Mouse (Mus musculus) fat pad, adult 2 months (tissue): ENCODE measurements around the gene Pparg.

Experiments
- DNase-seq: peaks from one replicate; pipeline ENCODE4 v3.0.0-alpha.2; 2011; ENCODE audit warnings: low read depth, low spot score; ENCODE audit errors: extremely low read depth

The Pparg gene

DNA sequence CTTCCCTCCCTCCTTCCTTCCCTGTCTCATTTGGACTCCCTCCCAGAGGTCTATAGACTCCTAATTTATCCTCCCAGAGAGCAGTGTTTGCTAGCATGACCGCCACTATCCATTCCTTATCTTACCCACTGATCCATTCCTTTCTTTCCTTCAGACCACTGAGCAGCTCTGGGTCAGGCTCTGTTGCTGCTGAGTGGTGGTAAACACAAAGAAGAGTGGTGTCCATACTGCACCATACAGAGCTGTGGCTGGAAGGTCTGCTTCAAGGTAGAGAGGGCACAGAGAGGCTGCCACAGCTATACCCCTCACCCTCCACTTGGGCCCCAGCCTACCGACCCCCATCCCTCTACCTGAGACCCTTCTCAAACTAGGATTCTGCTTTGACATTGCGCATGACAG is 143.4 kb downstream of the Pparg start:
- DNase-seq, result no peak

GRCm38 (mm10) chr6:115504915-115505314 is 144.2 kb downstream of the Pparg start:
- DNase-seq, result no peak

DNA sequence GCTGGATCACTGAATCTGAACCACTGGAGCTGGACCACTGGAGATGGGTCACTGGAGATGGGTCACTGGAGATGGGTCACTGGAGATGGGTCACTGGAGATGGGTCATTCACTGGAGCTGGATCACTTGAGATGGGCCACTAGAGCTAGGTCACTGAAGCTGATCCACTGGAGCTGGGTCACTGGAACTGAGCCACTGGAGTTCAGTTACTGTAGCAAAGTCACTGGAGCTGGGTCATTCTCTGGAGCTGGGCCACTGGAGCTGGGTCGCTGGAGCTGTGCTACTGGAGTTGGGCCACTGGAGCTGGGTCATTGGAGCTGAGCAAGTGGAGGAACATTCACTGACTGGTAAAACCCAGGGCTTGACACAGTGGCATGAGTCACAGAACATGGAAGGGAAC is 145.7 kb downstream of the Pparg start:
- DNase-seq, result no peak

DNA sequence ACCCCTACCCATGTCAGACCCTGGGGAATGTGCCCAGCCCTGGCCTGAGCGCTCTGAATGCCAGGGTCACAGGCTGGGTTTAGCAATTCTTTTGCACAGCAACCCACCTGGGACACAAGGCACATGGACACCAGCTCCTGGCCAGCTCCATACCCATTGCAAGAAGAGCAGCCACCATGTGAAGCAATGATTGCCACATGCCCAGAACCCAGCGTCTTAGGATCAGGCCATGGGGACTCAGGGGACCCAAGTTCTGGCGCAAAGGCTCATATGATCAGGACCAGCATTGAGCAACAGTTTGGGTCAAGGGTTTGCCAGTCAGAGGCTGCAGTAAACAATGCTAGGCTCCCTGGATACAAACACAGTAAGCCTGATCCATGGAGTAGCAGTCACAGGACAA is 150.7 kb downstream of the Pparg start:
- no peak for DNase-seq

DNA sequence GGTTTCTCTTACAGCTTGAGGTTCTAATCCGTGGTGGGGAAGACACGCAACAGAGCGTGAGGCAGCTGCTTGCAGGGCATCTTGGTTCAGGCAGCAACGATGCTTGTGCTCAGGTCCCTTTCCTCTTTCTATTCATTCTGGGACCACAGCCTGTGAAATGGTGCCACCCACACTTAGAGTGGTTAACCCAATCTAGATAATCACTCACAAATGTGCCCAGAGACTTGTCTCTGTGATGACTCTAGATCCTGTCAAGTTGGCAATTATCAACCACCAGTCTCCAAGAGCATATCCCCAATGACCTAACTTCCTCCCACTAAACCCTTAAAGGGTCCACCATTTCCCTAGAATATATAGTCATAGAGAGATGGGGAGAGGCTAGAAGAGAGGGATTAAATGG is 152.5 kb downstream of the Pparg start:
- no peak for DNase-seq

DNA sequence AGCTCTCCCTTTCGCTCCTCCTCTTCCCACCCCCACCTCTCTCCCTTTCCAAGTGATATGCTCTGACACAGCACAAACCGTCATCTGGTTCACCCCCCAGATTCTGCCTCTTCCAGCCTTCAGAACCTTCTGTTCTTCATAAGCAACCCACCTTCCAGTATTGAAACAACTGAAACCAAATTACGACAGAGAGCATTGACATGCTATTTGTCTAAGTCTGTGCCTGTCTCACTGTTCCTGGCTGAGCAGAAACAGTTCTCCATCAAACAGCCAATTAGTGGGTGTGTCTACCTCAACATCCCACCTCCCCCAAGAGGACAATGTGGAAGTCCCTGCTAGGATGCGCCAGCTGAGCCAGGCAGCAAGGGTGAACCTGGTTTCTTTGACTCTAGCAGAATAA is 157.2 kb downstream of the Pparg start:
- no peak for DNase-seq

DNA sequence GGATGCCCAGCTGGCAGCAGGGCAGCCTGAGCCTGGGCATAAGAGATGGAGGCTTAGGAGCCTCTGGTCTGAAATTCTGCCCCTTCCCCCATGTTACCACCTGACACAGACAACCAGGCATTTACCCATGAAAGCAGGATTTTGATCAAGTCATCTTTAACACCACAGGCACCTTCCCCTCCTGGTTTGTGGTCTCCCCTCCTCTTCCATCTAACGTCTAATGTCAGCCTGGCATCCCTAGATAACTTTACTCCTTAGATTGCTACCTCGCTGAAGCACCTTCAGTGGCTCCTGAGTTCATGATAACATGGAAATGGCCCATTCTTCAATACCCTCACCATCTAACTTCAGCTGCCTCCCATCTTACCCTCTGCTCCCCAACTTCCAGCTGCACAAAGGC is 157.6 kb downstream of the Pparg start:
- DNase-seq, result no peak

- DNase-seq, result no peak
Observed at GRCm38 (mm10) chr6:115519275-115519699, 158.5 kb downstream of the Pparg start.

DNA sequence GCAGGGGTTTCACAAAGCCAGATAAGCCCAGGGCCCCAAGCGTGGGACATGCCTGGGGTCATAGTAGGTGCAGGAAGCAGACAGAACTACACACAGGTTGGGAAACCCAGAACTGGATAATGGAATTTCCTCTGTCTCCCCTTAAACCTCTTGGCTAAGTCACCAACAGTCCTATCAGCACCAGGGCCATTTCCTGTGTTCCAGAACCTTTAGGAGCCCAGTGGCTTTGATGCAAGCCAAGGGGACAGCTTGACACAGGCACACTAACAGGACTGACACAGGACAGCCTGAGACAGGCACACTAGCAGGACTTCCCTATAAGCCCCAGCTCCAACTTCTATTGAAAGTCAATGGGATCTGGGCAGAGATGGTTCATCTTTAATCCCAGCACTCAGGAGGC is 161.2 kb downstream of the Pparg start:
- DNase-seq, result no peak

- DNase-seq, result no peak
Observed at GRCm38 (mm10) chr6:115522691-115523146, 162.0 kb downstream of the Pparg start.

DNA sequence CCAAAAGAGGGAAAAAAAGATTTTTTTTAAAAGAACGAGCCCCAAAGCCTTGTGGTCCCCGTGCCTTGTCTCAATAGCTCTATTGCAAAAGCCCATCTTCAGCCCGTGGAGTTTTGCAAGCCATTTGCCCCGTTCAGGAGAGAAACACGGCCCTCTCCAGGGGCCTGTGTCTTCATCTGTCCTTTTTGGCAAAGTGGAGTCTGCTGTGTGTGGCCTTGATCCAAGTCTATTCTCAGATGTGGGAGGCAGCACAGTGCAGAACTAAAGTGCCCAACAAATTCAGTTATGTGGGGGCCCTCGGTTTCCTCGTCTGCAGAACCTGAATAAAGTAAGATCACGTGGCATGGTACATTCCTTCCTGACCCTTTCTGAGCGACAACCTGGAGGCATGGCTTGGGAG is 162.4 kb downstream of the Pparg start:
- DNase-seq, result no peak

- no peak for DNase-seq
Observed at GRCm38 (mm10) chr6:115524449-115524990, 163.8 kb downstream of the Pparg start.

DNA sequence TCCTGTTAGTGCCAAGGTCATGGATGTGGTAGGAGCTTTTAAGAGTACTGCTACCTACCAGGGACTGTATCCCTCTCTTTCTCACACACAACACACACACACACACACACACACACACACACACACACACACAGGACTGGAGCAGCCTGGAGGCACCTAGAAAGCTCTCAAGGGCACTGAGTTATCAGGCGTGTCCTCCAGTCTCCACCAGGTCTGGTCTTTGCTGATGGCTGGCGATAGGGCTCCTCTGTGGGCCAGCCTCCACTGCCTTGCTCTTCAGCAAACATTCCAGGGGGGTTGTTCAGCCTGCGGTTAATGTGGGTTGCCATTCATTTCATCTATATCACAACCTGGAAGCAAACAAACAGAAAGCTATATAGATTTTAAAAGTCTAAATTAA is 166.7 kb downstream of the Pparg start:
- no peak for DNase-seq

DNA sequence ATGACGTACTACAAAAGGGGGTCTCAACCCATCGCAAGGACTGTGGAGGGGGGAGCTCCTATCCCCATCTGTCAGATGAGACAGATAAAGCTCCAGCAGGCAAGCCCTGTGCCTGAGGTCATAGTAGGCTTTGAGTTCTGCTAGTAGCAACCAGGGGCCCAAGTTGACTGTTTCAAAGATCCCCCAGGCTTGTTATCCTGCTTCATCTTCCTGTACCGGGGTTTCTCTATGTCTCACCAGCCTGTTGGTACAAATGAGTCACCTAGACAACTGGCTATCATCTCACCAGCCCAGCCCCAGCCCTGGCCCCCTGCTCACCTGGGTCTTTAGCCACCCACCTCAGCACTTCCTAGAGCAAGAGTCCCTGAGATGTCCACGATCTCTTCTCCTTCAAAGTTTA is 167.6 kb downstream of the Pparg start:
- no peak for DNase-seq

DNA sequence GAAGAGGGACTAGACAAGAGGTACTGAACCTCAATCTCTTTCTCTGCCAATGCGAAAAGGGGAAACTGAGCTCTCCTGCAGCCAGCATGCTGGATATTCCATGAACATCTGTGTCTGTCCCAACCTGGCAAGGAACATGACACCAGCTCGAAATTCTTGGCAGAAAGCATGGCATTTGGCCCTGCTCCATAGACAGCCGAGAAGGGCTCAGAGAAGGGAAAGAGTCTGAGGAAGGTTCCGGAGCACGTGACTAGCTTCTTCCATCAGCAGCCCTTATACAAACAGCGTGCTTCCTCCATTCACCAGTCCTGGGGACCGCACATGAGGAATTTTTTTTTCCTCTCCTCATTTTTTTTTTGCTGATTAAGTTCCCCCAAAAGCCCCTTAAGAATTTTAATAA is 173.9 kb downstream of the Pparg start:
- no peak for DNase-seq

- DNase-seq, result no peak
Observed at GRCm38 (mm10) chr6:115536169-115536568, 175.4 kb downstream of the Pparg start.

- DNase-seq, result no peak
Observed at GRCm38 (mm10) chr6:115538645-115539429, 178.1 kb downstream of the Pparg start.
